Mouse (Mus musculus): Measurements from ENCODE around the gene Gtf2h1. TPM values are rescaled to one million over a fixed set of nuclear protein-coding genes. Genes with fewer than 3 reads are reported as not detected.

Gtf2h1 gene
- polyA plus RNA-seq (2016; fragmentation: Nextera tagmentation; extraction: Ambion mirVana) = 56.4 and 59.0 TPM in 2 replicates

GRCm38 (mm10) chr7:46795287-46796205, at the start of gene Gtf2h1, which contains the start of gene Hps5:
Gene Gtf2h1, plus strand, starts transcription at chr7:46796103.
Gene Hps5, minus strand, starts transcription at chr7:46796064.
- H3K4me1 ChIP-seq = peaks cover 48% of the 10 kb centered on the region
- peak within 1 kb of the TSS; percentile 98 for H3K4me3 ChIP-seq
- peak within 1 kb of the TSS; percentile 82 for H3K27ac ChIP-seq
- no peaks in the 10 kb centered on the region for H3K9me3 ChIP-seq (replicated peaks)
- H3K4me2 ChIP-seq = peak within 1 kb of the TSS; percentile 95
- H3K36me3 ChIP-seq = peaks cover 31% of the 10 kb centered on the region
- WGBS (ENCODE audit: insufficient replicate concordance) = under 1% methylated on average over 67 of the region's 75 CpGs
- ATAC-seq = peak; percentile 97
- no peaks in the 10 kb centered on the region for H3K27me3 ChIP-seq (replicated peaks)
- H3K9ac ChIP-seq = peak within 1 kb of the TSS; percentile 86

- H3K4me1 ChIP-seq = no peaks in the 10 kb centered on the region
- no peaks in the 10 kb centered on the region for H3K27me3 ChIP-seq (replicated peaks)
- no peaks in the 10 kb centered on the region for H3K36me3 ChIP-seq
- H3K27ac ChIP-seq = no peak overlapping the region
- H3K4me2 ChIP-seq = no peak overlapping the region
- no peaks in the 10 kb centered on the region for H3K9me3 ChIP-seq (replicated peaks)
- no peak overlapping the region for H3K9ac ChIP-seq
- WGBS (ENCODE audit: insufficient replicate concordance) = 75% methylated on average over 7 of the region's 7 CpGs
- no peak overlapping the region for H3K4me3 ChIP-seq
- no peak for ATAC-seq
Observed at GRCm38 (mm10) chr7:46746381-46746780, 49.5 kb upstream of the Gtf2h1 start.

GRCm38 (mm10) chr7:46748459-46748858, 47.4 kb upstream of the Gtf2h1 start:
- no peaks in the 10 kb centered on the region for H3K4me1 ChIP-seq
- H3K9me3 ChIP-seq (replicated peaks) = no peaks in the 10 kb centered on the region
- H3K27me3 ChIP-seq (replicated peaks) = no peaks in the 10 kb centered on the region
- no peaks in the 10 kb centered on the region for H3K36me3 ChIP-seq
- no peak overlapping the region for H3K4me2 ChIP-seq
- H3K4me3 ChIP-seq = no peak overlapping the region
- H3K27ac ChIP-seq = no peak overlapping the region
- no peak overlapping the region for H3K9ac ChIP-seq
- WGBS (ENCODE audit: insufficient replicate concordance) = 72% methylated on average over 3 of the region's 3 CpGs
- ATAC-seq = no peak

- no peak for ATAC-seq
- H3K9ac ChIP-seq = no peak within 1 kb of the TSS
- no peak within 1 kb of the TSS for H3K4me2 ChIP-seq
- no peak within 1 kb of the TSS for H3K4me3 ChIP-seq
- no peaks in the 10 kb centered on the region for H3K9me3 ChIP-seq (replicated peaks)
- no peaks in the 10 kb centered on the region for H3K27me3 ChIP-seq (replicated peaks)
- no peaks in the 10 kb centered on the region for H3K36me3 ChIP-seq
- 58% methylated on average over 3 of the region's 3 CpGs for WGBS (ENCODE audit: insufficient replicate concordance)
- H3K4me1 ChIP-seq = no peaks in the 10 kb centered on the region
- H3K27ac ChIP-seq = no peak within 1 kb of the TSS
Observed at GRCm38 (mm10) chr7:46751490-46751889, 44.4 kb upstream of the Gtf2h1 start, which contains the start of gene Saa2. Gene Saa2, plus strand, starts transcription at chr7:46751790.

- ATAC-seq = no peak; the same call in 1 of the 2 replicates
- H3K4me3 ChIP-seq = no peak overlapping the region
- no peak overlapping the region for H3K27ac ChIP-seq
- H3K36me3 ChIP-seq = peaks cover 57% of the 10 kb centered on the region
- H3K4me1 ChIP-seq = peaks cover 11% of the 10 kb centered on the region
- no peak overlapping the region for H3K9ac ChIP-seq
- WGBS (ENCODE audit: insufficient replicate concordance) = 64% methylated on average over 11 of the region's 11 CpGs
- no peak overlapping the region for H3K4me2 ChIP-seq
- no peaks in the 10 kb centered on the region for H3K27me3 ChIP-seq (replicated peaks)
- H3K9me3 ChIP-seq (replicated peaks) = no peaks in the 10 kb centered on the region
Observed at GRCm38 (mm10) chr7:46761049-46761795, 34.7 kb upstream of the Gtf2h1 start.

GRCm38 (mm10) chr7:46762601-46763000, 33.3 kb upstream of the Gtf2h1 start:
- 78% methylated on average over 5 of the region's 5 CpGs for WGBS (ENCODE audit: insufficient replicate concordance)
- no peaks in the 10 kb centered on the region for H3K9me3 ChIP-seq (replicated peaks)
- no peak overlapping the region for H3K27ac ChIP-seq
- ATAC-seq = no peak
- H3K27me3 ChIP-seq (replicated peaks) = no peaks in the 10 kb centered on the region
- H3K4me3 ChIP-seq = no peak overlapping the region
- no peak overlapping the region for H3K9ac ChIP-seq
- H3K36me3 ChIP-seq = peaks cover 67% of the 10 kb centered on the region
- peaks cover 11% of the 10 kb centered on the region for H3K4me1 ChIP-seq
- no peak overlapping the region for H3K4me2 ChIP-seq

- no peaks in the 10 kb centered on the region for H3K9me3 ChIP-seq (replicated peaks)
- no peak overlapping the region for H3K4me3 ChIP-seq
- 84% methylated on average over 8 of the region's 8 CpGs for WGBS (ENCODE audit: insufficient replicate concordance)
- no peak for ATAC-seq
- H3K27ac ChIP-seq = no peak overlapping the region
- H3K36me3 ChIP-seq = peaks cover 87% of the 10 kb centered on the region
- H3K9ac ChIP-seq = no peak overlapping the region
- no peak overlapping the region for H3K4me2 ChIP-seq
- H3K4me1 ChIP-seq = peaks cover 11% of the 10 kb centered on the region
- H3K27me3 ChIP-seq (replicated peaks) = no peaks in the 10 kb centered on the region
Observed at GRCm38 (mm10) chr7:46764672-46765071, 31.2 kb upstream of the Gtf2h1 start.

- ATAC-seq = no peak
- Histone ChIP-seq H3K9ac (no peak overlapping the region), H3K36me3 (peaks cover 84% of the 10 kb centered on the region), H3K4me3 (no peak overlapping the region), H3K27ac (no peak overlapping the region), H3K4me2 (no peak overlapping the region), H3K4me1 (no peaks in the 10 kb centered on the region), H3K27me3 (replicated peaks) (no peaks in the 10 kb centered on the region), H3K9me3 (replicated peaks) (no peaks in the 10 kb centered on the region)
Observed at GRCm38 (mm10) chr7:46767371-46767770, 28.5 kb upstream of the Gtf2h1 start.

GRCm38 (mm10) chr7:46768451-46768850, 27.5 kb upstream of the Gtf2h1 start:
- Histone ChIP-seq H3K9me3 (replicated peaks) (no peaks in the 10 kb centered on the region), H3K27ac (no peak overlapping the region), H3K36me3 (peaks cover 80% of the 10 kb centered on the region), H3K27me3 (replicated peaks) (no peaks in the 10 kb centered on the region), H3K9ac (no peak overlapping the region), H3K4me3 (no peak overlapping the region), H3K4me1 (no peaks in the 10 kb centered on the region), H3K4me2 (no peak overlapping the region)
- ATAC-seq = no peak
- 86% methylated on average over 7 of the region's 7 CpGs for WGBS (ENCODE audit: insufficient replicate concordance)

GRCm38 (mm10) chr7:46770706-46771105, 25.2 kb upstream of the Gtf2h1 start:
- 46% methylated on average over 4 of the region's 4 CpGs for WGBS (ENCODE audit: insufficient replicate concordance)
- H3K4me3 ChIP-seq = no peak overlapping the region

GRCm38 (mm10) chr7:46789177-46789849, 6.6 kb upstream of the Gtf2h1 start:
- H3K4me2 ChIP-seq = no peak overlapping the region
- H3K9me3 ChIP-seq (replicated peaks) = no peaks in the 10 kb centered on the region
- peaks cover 15% of the 10 kb centered on the region for H3K4me1 ChIP-seq
- ATAC-seq = no peak
- WGBS (ENCODE audit: insufficient replicate concordance) = 72% methylated on average over 5 of the region's 5 CpGs
- H3K4me3 ChIP-seq = no peak overlapping the region
- no peaks in the 10 kb centered on the region for H3K27me3 ChIP-seq (replicated peaks)
- H3K9ac ChIP-seq = no peak overlapping the region
- H3K36me3 ChIP-seq = peaks cover 54% of the 10 kb centered on the region
- no peak overlapping the region for H3K27ac ChIP-seq

More at GRCm38 (mm10) chr7:46770706-46771105, 25.2 kb upstream of the Gtf2h1 start:
- H3K9ac ChIP-seq = no peak overlapping the region
- ATAC-seq = no peak
- H3K9me3 ChIP-seq (replicated peaks) = no peaks in the 10 kb centered on the region
- H3K4me1 ChIP-seq = no peaks in the 10 kb centered on the region
- no peak overlapping the region for H3K4me2 ChIP-seq
- no peaks in the 10 kb centered on the region for H3K27me3 ChIP-seq (replicated peaks)
- peaks cover 80% of the 10 kb centered on the region for H3K36me3 ChIP-seq
- H3K27ac ChIP-seq = no peak overlapping the region

Measured in liver, embryonic 12.5 days (tissue).